Mouse (Mus musculus) thymus, adult 18-20 months (tissue): ENCODE measurements around the gene Gnao1.

Experiments
- DNase-seq, 2 experiments: peaks; one replicate each; pipeline ENCODE4 v3.0.0; 2022; ENCODE audit warnings: mixed read lengths in 2 of 2

Gene Gnao1

GRCm38 (mm10) chr8:93809686-93810027 is at the start of gene Gnao1:
TSS of gene Gnao1 (plus strand) at chr8:93809966.
- DNase-seq: peak in 1 of 2 experiments; percentile 3

DNA sequence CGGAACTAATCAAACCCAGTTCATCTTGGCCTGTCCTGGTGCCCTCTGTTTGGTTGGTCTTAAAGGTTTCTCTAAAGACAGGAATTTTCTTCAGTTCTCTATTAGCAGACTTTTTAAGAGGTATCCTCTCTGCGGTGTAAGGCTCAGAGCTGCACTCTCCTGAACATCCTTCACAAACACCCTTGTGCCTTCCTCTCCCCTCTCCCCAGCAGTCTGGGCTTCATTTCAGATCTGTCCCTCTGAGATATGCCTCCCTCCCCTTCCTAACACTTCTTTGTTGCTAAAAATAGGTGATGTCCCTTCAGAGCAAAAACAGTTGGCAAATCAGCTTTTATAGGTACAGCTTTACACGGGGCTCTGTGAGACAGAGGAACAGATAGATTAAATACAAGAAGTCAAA is 32.2 kb upstream of the Gnao1 start:
- no peak for DNase-seq

GRCm38 (mm10) chr8:93809226-93809625 is 540 bp upstream of the Gnao1 start:
- no peak for DNase-seq

GRCm38 (mm10) chr8:93810028-93810858 is 477 bp downstream of the Gnao1 start:
- DNase-seq: peak; percentile 14 to 20

DNA sequence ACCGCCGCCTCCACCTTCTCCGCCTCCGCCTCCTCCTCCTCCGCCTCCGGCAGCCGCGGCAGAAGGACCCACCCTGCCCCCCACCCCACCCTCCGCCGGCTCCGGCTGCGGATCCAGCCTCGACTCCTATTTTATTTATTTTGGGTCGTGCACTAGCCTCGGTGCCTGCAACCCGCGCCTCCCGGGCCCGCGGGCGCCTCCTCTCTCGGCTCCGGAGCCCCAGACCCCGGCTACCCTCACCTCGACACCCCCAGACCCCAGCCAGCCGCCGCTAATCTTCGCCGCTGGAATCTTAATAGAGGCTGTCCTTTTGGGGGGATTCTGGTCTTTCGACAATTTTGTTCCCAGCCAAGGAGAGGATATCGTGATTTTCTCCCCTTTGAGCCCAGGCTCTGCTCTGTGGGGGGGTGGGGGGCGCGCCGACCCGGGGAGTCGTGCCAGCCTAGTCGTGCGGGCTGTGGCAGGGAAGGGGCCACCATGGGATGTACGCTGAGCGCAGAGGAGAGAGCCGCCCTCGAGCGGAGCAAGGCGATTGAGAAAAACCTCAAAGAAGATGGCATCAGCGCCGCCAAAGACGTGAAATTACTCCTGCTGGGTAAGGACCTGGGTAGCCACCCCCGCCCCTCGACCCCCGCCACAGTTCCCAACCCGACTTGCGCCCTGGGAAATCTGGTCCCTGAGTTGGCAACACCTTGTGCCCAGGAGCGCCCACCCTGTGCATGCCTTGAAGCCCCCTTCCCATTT is 1.3 kb downstream of the Gnao1 start:
- no peak for DNase-seq

- no peak for DNase-seq
Observed at GRCm38 (mm10) chr8:93811719-93812475, 2.1 kb downstream of the Gnao1 start.

DNA sequence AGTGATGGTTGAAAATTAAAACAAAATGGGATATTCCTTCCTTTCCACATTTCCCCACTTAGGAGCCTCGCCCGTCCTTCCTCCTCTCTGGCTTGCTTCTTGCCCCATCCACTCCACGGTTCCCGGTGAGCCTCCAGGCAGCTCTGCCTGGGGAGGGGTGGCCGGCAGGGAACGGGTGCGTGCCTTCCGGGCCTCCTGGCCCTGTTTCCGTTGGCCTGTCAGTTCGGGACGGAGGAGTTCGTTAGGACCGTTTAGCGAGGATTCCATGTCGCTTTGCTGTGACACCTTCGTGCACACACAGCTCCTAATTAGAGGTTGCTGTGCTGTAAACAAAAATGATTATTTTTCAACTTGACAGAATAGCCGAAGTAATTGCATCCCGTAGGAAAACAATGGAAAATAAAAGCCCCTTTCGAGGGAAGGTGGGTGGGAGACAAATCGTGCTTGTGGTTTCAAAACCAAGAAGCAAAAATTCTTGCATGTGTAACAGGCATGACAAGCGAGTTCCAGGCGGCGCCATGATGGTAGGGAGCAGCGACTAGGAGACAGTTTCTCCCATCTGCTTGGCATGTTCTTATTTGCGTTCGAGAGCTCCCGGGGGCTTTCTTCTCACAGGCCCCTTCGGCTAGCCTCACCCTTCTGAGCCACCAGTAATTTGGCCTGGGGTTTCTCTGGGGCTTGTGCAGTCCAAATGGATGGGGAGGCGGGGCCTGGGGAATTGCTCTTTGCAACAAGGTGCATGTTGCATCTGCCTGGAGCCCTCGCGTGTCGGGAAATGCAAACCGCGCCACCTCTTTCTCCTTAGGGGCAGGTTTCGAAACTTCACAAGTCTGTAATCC is 3.0 kb downstream of the Gnao1 start:
- DNase-seq: no peak

DNA sequence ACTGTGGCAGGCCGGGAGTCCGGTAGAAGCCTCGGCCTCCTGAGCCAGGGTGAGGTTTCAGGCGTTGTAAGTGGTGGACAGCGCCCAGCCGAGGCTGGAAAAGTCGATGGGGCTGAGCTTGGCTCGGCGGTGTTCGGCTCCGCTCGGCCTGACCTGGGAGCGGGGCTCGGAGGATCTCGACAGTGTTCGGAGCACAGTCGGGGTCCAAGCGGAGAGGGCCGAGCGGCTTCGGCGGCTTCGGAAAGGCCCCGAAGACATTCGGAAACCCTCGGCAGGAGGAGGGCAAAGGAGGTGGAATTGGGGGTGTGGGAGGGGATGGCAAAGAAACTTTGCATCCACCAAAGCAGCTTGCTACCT is 3.6 kb downstream of the Gnao1 start:
- peak; percentile 15 to 16 for DNase-seq

GRCm38 (mm10) chr8:93814266-93814665 is 4.5 kb downstream of the Gnao1 start:
- no peak for DNase-seq

GRCm38 (mm10) chr8:93816226-93816625 is 6.5 kb downstream of the Gnao1 start:
- DNase-seq: no peak

- DNase-seq: no peak
Observed at GRCm38 (mm10) chr8:93817366-93817765, 7.6 kb downstream of the Gnao1 start.

- no peak for DNase-seq
Observed at GRCm38 (mm10) chr8:93819929-93820328, 10.2 kb downstream of the Gnao1 start.

GRCm38 (mm10) chr8:93821327-93821726 is 11.6 kb downstream of the Gnao1 start:
- no peak for DNase-seq

DNA sequence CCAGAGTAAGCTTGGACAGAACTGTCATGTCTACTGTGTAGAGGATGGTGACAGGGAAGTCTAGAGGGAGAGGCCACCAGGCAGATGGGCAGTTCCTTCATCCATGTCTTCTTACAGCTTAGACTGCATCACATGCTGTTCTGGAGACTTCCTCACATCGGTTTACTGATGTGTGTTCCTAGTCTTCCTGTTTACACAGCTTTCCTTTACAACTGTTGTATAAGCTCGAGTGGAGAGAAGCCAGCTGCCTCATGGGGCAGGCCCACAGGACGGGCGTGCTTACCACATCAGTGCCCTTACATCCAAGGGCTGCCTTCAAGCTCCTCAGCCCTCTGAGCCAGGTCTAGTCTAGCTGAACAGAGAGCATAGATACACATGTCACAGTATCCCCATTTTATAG is 15.6 kb downstream of the Gnao1 start:
- no peak for DNase-seq

DNA sequence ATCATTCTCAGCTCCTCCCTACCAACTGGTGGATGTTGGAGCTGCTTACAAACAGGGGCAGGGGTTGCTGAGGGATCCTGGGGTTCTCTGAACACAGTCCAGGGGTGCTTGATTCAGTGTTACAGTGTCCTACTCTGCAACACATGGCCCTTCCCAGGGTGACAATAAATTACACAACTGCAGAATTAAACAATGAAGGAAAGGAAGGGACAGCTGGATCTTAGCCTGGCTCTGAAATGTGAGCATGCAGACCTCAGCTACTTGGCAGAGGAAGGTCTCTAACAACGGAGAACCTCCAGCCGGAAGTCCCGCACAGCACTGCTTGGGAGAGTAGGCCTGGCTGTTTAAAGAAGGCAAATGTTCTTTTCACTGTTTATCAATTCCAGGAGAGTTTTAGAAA is 20.9 kb downstream of the Gnao1 start:
- no peak for DNase-seq

- DNase-seq: no peak
Observed at GRCm38 (mm10) chr8:93835771-93836170, 26.0 kb downstream of the Gnao1 start.

DNA sequence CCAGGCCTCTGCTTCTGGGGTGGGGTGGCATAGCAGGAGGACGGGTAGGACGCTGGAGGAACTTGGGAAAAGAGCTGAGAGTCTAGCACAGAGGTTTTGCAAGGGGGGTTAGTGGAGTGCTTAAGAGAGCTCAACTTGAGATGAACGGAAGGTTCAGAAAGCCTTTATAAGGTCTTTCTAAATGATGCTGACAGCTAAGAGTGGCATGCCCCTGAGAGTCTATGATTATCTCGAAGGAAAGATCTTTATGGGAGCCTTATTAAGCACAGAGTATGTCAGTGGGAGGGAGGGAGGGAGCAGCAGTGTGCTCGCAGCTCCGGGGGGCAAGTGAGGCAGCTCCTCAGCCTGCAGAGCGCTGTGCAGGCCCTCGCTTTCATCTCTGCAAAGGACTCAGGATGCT is 29.3 kb downstream of the Gnao1 start:
- no peak for DNase-seq

GRCm38 (mm10) chr8:93840486-93840885 is 30.7 kb downstream of the Gnao1 start:
- no peak for DNase-seq

GRCm38 (mm10) chr8:93840956-93841752 is 31.4 kb downstream of the Gnao1 start:
- DNase-seq: no peak

DNA sequence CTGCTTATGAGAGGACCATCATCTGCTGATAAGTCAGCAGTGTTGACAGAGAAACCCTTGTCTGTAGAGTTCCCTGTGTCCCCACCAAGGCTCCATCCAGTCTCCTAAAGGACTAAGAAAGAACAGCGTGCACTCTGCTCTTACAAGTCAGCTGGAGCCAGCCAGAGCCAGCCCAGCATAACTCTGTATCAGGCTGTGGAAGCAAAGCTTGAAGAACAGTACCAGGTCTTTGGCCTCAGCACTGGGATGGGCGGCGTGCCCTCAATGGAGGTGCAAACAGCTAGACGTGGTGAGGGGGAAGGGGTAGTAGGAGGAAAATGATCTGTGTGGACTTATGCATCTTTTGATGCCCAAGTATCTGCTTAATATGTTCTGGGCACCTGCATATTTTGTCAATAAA is 32.8 kb downstream of the Gnao1 start:
- DNase-seq: no peak

DNA sequence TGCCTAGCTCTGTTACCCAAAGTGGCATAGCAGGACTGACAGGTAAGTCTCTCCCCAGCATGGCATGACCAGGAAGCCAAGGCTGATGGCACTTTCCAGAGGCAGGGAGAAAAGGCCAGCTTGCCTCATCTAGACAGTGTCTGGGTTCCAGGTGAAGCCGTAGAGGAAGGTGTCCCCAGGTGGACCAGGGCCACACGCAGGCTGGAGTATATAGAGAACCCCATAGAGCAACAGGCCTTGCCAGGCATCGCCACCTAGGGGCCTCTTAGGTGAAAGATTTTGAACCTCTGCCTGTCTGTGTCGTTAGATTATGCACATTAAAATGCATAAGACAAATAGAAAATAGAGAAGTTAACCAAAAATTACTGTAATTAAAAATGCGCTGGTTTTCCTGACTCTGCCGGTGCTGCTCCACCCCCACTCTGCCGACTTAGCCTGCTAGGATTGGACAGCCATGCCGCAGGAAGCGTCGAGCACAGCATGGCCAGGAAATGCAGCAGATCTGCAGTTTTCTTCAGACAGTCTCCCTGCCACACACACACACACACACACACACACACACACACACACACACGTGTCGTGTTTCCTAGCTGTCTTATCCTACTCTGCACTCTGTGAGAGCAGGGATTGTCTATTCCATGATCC is 34.2 kb downstream of the Gnao1 start:
- DNase-seq: no peak
